Mouse (Mus musculus) stomach, embryonic 15.5 days (tissue): ENCODE results near the gene Limd2. TPM values are rescaled to one million over a fixed set of nuclear protein-coding genes. Genes with fewer than 3 reads are reported as not detected.
A peak's percentile ranks its signal among the peaks of the same experiment; 100 is the strongest.
"Not testable (repeated sequence)": the region's sequence is repeated elsewhere in the genome, so short reads cannot be mapped to it uniquely, and the experiment has no call there.

Experiments
- ATAC-seq: fragments of 200-750 bp; cut with Nextera tagmentation; 2 replicates; pipeline ENCODE4 v1.8.0; 2017; ENCODE audit warnings: low read depth, moderate number of reproducible peaks, moderate TSS enrichment; ENCODE audit not compliant: insufficient read depth, low FRiP score
- H3K27ac ChIP-seq: fragments of 300-500 bp; sonication (generic); 2 replicates; pipeline ENCODE4 v1.5.1; 2015; ENCODE audit warnings: mild to moderate bottlenecking, inconsistent platforms
- H3K27me3 ChIP-seq: fragments of 300-500 bp; sonication (generic); replicated peaks from 2 replicates; pipeline ENCODE4 v1.6.1; 2015; ENCODE audit warnings: inconsistent platforms
- H3K36me3 ChIP-seq: fragments of 300-500 bp; sonication (generic); 2 replicates; pipeline ENCODE4 v1.6.1; 2015; ENCODE audit warnings: inconsistent platforms
- H3K4me1 ChIP-seq: fragments of 300-500 bp; sonication (generic); 2 replicates; pipeline ENCODE4 v1.6.1; 2015; ENCODE audit warnings: inconsistent platforms
- H3K4me2 ChIP-seq: fragments of 300-500 bp; sonication (generic); 2 replicates; pipeline ENCODE4 v1.6.1; 2015; ENCODE audit warnings: mild to moderate bottlenecking, inconsistent platforms
- H3K4me3 ChIP-seq: fragments of 300-500 bp; sonication (generic); replicated peaks from 2 replicates; pipeline ENCODE4 v1.5.1; 2015; ENCODE audit warnings: inconsistent platforms
- H3K9ac ChIP-seq: fragments of 300-500 bp; sonication (generic); 2 replicates; pipeline ENCODE4 v1.6.1; 2015; ENCODE audit warnings: inconsistent platforms
- H3K9me3 ChIP-seq: fragments of 300-500 bp; sonication (generic); 2 replicates; pipeline ENCODE4 v1.6.1; 2016; ENCODE audit warnings: inconsistent platforms
- WGBS: fragments of 180-500 bp; shearing (Covaris S2); methylation state at CpG from one replicate; pipeline ENCODE4 v1.1.7; 2015; 5-methylcytosine and 5-hydroxymethylcytosine counted together
- polyA plus RNA-seq: library from polyadenylated mRNA; unstranded; fragments of >200 nt; fragmentation: Nextera tagmentation; extraction: Ambion mirVana; gene quantifications from 2 replicates; pipeline ENCODE4 v1.2.1, GENCODE M21; 2015

Gene Limd2
- polyA plus RNA-seq: 117 and 136 TPM in 2 replicates

GRCm38 (mm10) chr11:106160841-106161721 is at the start of gene Limd2, which contains the start of gene Gm10840:
Gene Limd2, minus strand, starts transcription at chr11:106160860.
Gene Gm10840, plus strand, starts transcription at chr11:106160850.
- 32% methylated on average over 22 of the region's 22 CpGs for WGBS
- Histone ChIP-seq H3K27me3 (no peaks in the 10 kb centered on the region), H3K4me2 (peak within 1 kb of the TSS; percentile 92), H3K4me3 (peak within 1 kb of the TSS; percentile 85), H3K4me1 (peaks cover 23% of the 10 kb centered on the region), H3K27ac (peak within 1 kb of the TSS; percentile 94), H3K9me3 (no peaks in the 10 kb centered on the region), H3K36me3 (peaks cover 24% of the 10 kb centered on the region), H3K9ac (peak within 1 kb of the TSS; percentile 83)
- ATAC-seq: peak; percentile 12; the same call in 1 of the 2 replicates

- H3K9ac ChIP-seq: no peak within 1 kb of the TSS
- no peak within 1 kb of the TSS for H3K27ac ChIP-seq
- H3K36me3 ChIP-seq: peaks cover 49% of the 10 kb centered on the region
- WGBS: 78% methylated on average over 5 of the region's 5 CpGs
- no peak within 1 kb of the TSS for H3K4me2 ChIP-seq
- no peaks in the 10 kb centered on the region for H3K4me1 ChIP-seq
- no peaks in the 10 kb centered on the region for H3K27me3 ChIP-seq
- H3K9me3 ChIP-seq: no peaks in the 10 kb centered on the region
- no peak for ATAC-seq
- no peak within 1 kb of the TSS for H3K4me3 ChIP-seq
Observed at GRCm38 (mm10) chr11:106202123-106202465, 41.4 kb upstream of the Limd2 start, which contains the start of gene Strada. Gene Strada, minus strand, starts transcription at chr11:106202168.

GRCm38 (mm10) chr11:106201337-106202122 is 40.9 kb upstream of the Limd2 start:
- Histone ChIP-seq H3K4me1 (no peaks in the 10 kb centered on the region), H3K4me3 (no peak overlapping the region), H3K36me3 (peaks cover 49% of the 10 kb centered on the region), H3K4me2 (no peak overlapping the region), H3K9me3 (no peaks in the 10 kb centered on the region), H3K9ac (no peak overlapping the region), H3K27me3 (no peaks in the 10 kb centered on the region), H3K27ac (no peak overlapping the region)
- no peak for ATAC-seq
- WGBS: 88% methylated on average over 19 of the region's 19 CpGs

- H3K9ac ChIP-seq: no peak overlapping the region
- no peak overlapping the region for H3K27ac ChIP-seq
- H3K9me3 ChIP-seq: no peaks in the 10 kb centered on the region
- no peak overlapping the region for H3K4me2 ChIP-seq
- H3K4me3 ChIP-seq: no peak overlapping the region
- 76% methylated on average over 6 of the region's 6 CpGs for WGBS
- H3K27me3 ChIP-seq: no peaks in the 10 kb centered on the region
- peaks cover 50% of the 10 kb centered on the region for H3K36me3 ChIP-seq
- ATAC-seq: no peak
- H3K4me1 ChIP-seq: no peaks in the 10 kb centered on the region
Observed at GRCm38 (mm10) chr11:106200756-106201155, 40.1 kb upstream of the Limd2 start.

GRCm38 (mm10) chr11:106199997-106200396 is 39.3 kb upstream of the Limd2 start:
- not testable (repeated sequence) for H3K27ac ChIP-seq, H3K4me1 ChIP-seq, H3K4me2 ChIP-seq, H3K4me3 ChIP-seq, H3K27me3 ChIP-seq, ATAC-seq, H3K9ac ChIP-seq, H3K9me3 ChIP-seq
- 91% methylated on average over 7 of the region's 7 CpGs for WGBS
- H3K36me3 ChIP-seq: peaks cover 48% of the 10 kb centered on the region

GRCm38 (mm10) chr11:106198277-106198676 is 37.6 kb upstream of the Limd2 start:
- peaks cover 37% of the 10 kb centered on the region for H3K36me3 ChIP-seq
- ATAC-seq: no peak
- 72% methylated on average over 4 of the region's 4 CpGs for WGBS
- H3K4me1 ChIP-seq: 0 out of 2 replicates have a peak, but pooled peaks cover 2% of the 10 kb centered on the region
- H3K9me3 ChIP-seq: no peaks in the 10 kb centered on the region
- H3K27me3 ChIP-seq: no peaks in the 10 kb centered on the region
- no peak overlapping the region for H3K4me2 ChIP-seq
- H3K27ac ChIP-seq: no peak overlapping the region
- no peak overlapping the region for H3K4me3 ChIP-seq
- H3K9ac ChIP-seq: no peak overlapping the region

- Histone ChIP-seq H3K9me3 (no peaks in the 10 kb centered on the region), H3K4me3 (no peak overlapping the region), H3K27ac (no peak overlapping the region), H3K4me1 (peaks cover 2% of the 10 kb centered on the region; the same call in 1 of the 2 replicates), H3K36me3 (peaks cover 17% of the 10 kb centered on the region; the same call in 1 of the 2 replicates), H3K27me3 (no peaks in the 10 kb centered on the region), H3K4me2 (no peak overlapping the region), H3K9ac (no peak overlapping the region)
- no peak for ATAC-seq
Observed at GRCm38 (mm10) chr11:106195341-106195740, 34.7 kb upstream of the Limd2 start.

GRCm38 (mm10) chr11:106194891-106195290 is 34.2 kb upstream of the Limd2 start:
- Histone ChIP-seq H3K4me3 (no peak overlapping the region), H3K9ac (no peak overlapping the region), H3K27ac (no peak overlapping the region), H3K4me1 (peaks cover 5% of the 10 kb centered on the region; the same call in 1 of the 2 replicates), H3K4me2 (no peak overlapping the region), H3K36me3 (peaks cover 17% of the 10 kb centered on the region; the same call in 1 of the 2 replicates), H3K9me3 (no peaks in the 10 kb centered on the region), H3K27me3 (no peaks in the 10 kb centered on the region)
- ATAC-seq: no peak
- 91% methylated on average over 7 of the region's 7 CpGs for WGBS

- Histone ChIP-seq H3K27me3 (no peaks in the 10 kb centered on the region), H3K27ac (peak overlapping the region; percentile 76), H3K9me3 (no peaks in the 10 kb centered on the region), H3K36me3 (peaks cover 17% of the 10 kb centered on the region; the same call in 1 of the 2 replicates), H3K4me1 (peaks cover 5% of the 10 kb centered on the region; the same call in 1 of the 2 replicates), H3K4me3 (peak overlapping the region; percentile 77), H3K9ac (peak overlapping the region; percentile 37), H3K4me2 (peak overlapping the region; percentile 66)
- no peak for ATAC-seq
- 29% methylated on average over 3 of the region's 3 CpGs for WGBS
Observed at GRCm38 (mm10) chr11:106194155-106194541, 33.5 kb upstream of the Limd2 start.

- Histone ChIP-seq H3K9me3 (no peaks in the 10 kb centered on the region), H3K4me1 (peaks cover 5% of the 10 kb centered on the region; the same call in 1 of the 2 replicates), H3K36me3 (peaks cover 17% of the 10 kb centered on the region; the same call in 1 of the 2 replicates), H3K4me3 (peak overlapping the region; percentile 77), H3K27ac (peak overlapping the region; percentile 88), H3K4me2 (peak overlapping the region; percentile 66), H3K27me3 (no peaks in the 10 kb centered on the region), H3K9ac (peak overlapping the region; percentile 75)
- peak; percentile 98 for ATAC-seq
- WGBS: under 1% methylated on average over 42 of the region's 44 CpGs
Observed at GRCm38 (mm10) chr11:106193371-106194154, 32.9 kb upstream of the Limd2 start.
